Mouse (Mus musculus) gastrocnemius, adult 8-10 months (tissue): ENCODE measurements around the gene Snph. TPM values are rescaled to one million over a fixed set of nuclear protein-coding genes. Genes with fewer than 3 reads are reported as not detected.

Source experiments
- DNase-seq, 2 experiments: peaks; one replicate each; pipeline ENCODE4 v3.0.0; 2022; ENCODE audit warnings: low spot score in 2 of 2
- total RNA-seq, 4 experiments: library from RNA; stranded (reverse); gene quantifications; 2 replicates each; pipeline ENCODE4 v1.2.4; 2022

Gene Snph
- total RNA-seq, 4 experiments from 2014 or later, result 33.2 to 45.9 (median 39.9) TPM

- DNase-seq, result no peak
Measured at GRCm38 (mm10) chr2:151603630-151604029, 28.8 kb downstream of the Snph start.

GRCm38 (mm10) chr2:151602106-151602505 is 30.3 kb downstream of the Snph start:
- no peak for DNase-seq

GRCm38 (mm10) chr2:151598068-151598467 is 34.3 kb downstream of the Snph start:
- DNase-seq, result no peak

- DNase-seq, result no peak
Measured at GRCm38 (mm10) chr2:151587306-151587705, 45.1 kb downstream of the Snph start.

- no peak for DNase-seq
Measured at GRCm38 (mm10) chr2:151586807-151587206, 45.6 kb downstream of the Snph start.

GRCm38 (mm10) chr2:151585934-151586333 is 46.5 kb downstream of the Snph start:
- DNase-seq, result no peak

GRCm38 (mm10) chr2:151580945-151581344 is 51.4 kb downstream of the Snph start:
- no peak for DNase-seq

GRCm38 (mm10) chr2:151579183-151579582 is 53.2 kb downstream of the Snph start:
- no peak for DNase-seq

GRCm38 (mm10) chr2:151575699-151576389 is 56.5 kb downstream of the Snph start:
- DNase-seq, result peak; percentile 78 to 87

- no peak for DNase-seq
Measured at GRCm38 (mm10) chr2:151575119-151575698, 57.2 kb downstream of the Snph start.

- no peak for DNase-seq
Measured at GRCm38 (mm10) chr2:151574607-151575006, 57.8 kb downstream of the Snph start.

- no peak for DNase-seq
Measured at GRCm38 (mm10) chr2:151573667-151574066, 58.7 kb downstream of the Snph start.

- no peak for DNase-seq
Measured at GRCm38 (mm10) chr2:151571873-151572700, 60.3 kb downstream of the Snph start, which contains the start of gene Sdcbp2. Gene Sdcbp2, plus strand, starts transcription at chr2:151572622.

GRCm38 (mm10) chr2:151569452-151569851 is 62.9 kb downstream of the Snph start:
- no peak for DNase-seq

- DNase-seq, result no peak
Measured at GRCm38 (mm10) chr2:151566856-151567255, 65.5 kb downstream of the Snph start.

- DNase-seq, result no peak
Measured at GRCm38 (mm10) chr2:151564986-151565385, 67.4 kb downstream of the Snph start.

- DNase-seq, result no peak
Measured at GRCm38 (mm10) chr2:151564006-151564405, 68.4 kb downstream of the Snph start.

- DNase-seq, result no peak
Measured at GRCm38 (mm10) chr2:151562930-151563921, 69.2 kb downstream of the Snph start.

GRCm38 (mm10) chr2:151549615-151550121 is 82.7 kb downstream of the Snph start:
- no peak for DNase-seq

GRCm38 (mm10) chr2:151546571-151546970 is 85.8 kb downstream of the Snph start:
- DNase-seq, result no peak

- DNase-seq, result no peak
Measured at GRCm38 (mm10) chr2:151544673-151545072, 87.7 kb downstream of the Snph start.
